Mouse (Mus musculus) heart, adult 2 months (tissue): ENCODE results near the gene Foxf1.

ENCODE experiments used
- CTCF ChIP-seq: fragments of 200-600 bp; IDR thresholded peaks from 2 replicates; pipeline ENCODE4 v1.8.1; 2022; ENCODE audit warnings: antibody characterized with exemption, mild to moderate bottlenecking, moderate library complexity
- EP300 ChIP-seq: fragments of 200-500 bp; IDR thresholded peaks from 2 replicates; pipeline ENCODE4 v1.6.1; 2011; ENCODE audit warnings: low read depth, low read length, control low read depth; ENCODE audit not compliant: insufficient read depth
- POLR2A ChIP-seq: fragments of 200-500 bp; IDR thresholded peaks from 2 replicates; pipeline ENCODE4 v1.6.1; 2011; ENCODE audit warnings: mild to moderate bottlenecking, low read depth, low read length, control low read depth; ENCODE audit not compliant: insufficient read depth

- TF ChIP-seq CTCF (no peak), EP300 (no peak), POLR2A (no peak)
Measured at GRCm38 (mm10) chr8:121127756-121128375, 43.7 kb downstream of the Foxf1 start, which contains the start of gene Foxl1.
